Mouse (Mus musculus): ENCODE measurements around the gene Apc2. TPM values are rescaled to one million over a fixed set of nuclear protein-coding genes. Genes with fewer than 3 reads are reported as not detected.

Apc2 gene
- polyA plus RNA-seq, 1 experiment from 2014 or later: 8.7 TPM

- Histone ChIP-seq H3K9ac (replicated peaks; ENCODE audit: low read depth, low read length) (no peak overlapping the region), H3K27ac (ENCODE audit: low read length) (no peak overlapping the region), H3K9me3 (ENCODE audit: control insufficient read depth, low read depth, low read length) (no peaks in the 10 kb centered on the region), H3K36me3 (ENCODE audit: control insufficient read depth, insufficient read depth, low read length) (no peaks in the 10 kb centered on the region), H3K4me1 (ENCODE audit: control insufficient read depth, insufficient read depth, low read length) (peaks cover 8% of the 10 kb centered on the region; the same call in 1 of the 2 replicates), H3K27me3 (ENCODE audit: control insufficient read depth, insufficient read depth, low read length) (peaks cover 45% of the 10 kb centered on the region), H3K4me2 (replicated peaks; ENCODE audit: low read depth, low read length) (no peak overlapping the region; the same call in 1 of the 2 replicates), H3K4me3 (ENCODE audit: low read depth, low read length) (no peak overlapping the region)
- 52% methylated on average over 5 of the region's 5 CpGs for WGBS
- no peak for ATAC-seq (ENCODE audit: insufficient number of reproducible peaks, insufficient read depth, low FRiP score, low read depth)
These were observed 6.2 kb downstream of the Apc2 start for GRCm38 (mm10) chr10:80302082-80302355.

GRCm38 (mm10) chr10:80302471-80302881 lies 6.7 kb downstream of the Apc2 start:
- 15% methylated on average over 9 of the region's 9 CpGs for WGBS
- H3K9ac ChIP-seq (replicated peaks; ENCODE audit: low read depth, low read length): no peak overlapping the region

GRCm38 (mm10) chr10:80304458-80304857 lies 8.7 kb downstream of the Apc2 start:
- Histone ChIP-seq H3K27me3 (ENCODE audit: control insufficient read depth, insufficient read depth, low read length) (peaks cover 31% of the 10 kb centered on the region), H3K36me3 (ENCODE audit: control insufficient read depth, insufficient read depth, low read length) (no peaks in the 10 kb centered on the region), H3K4me3 (ENCODE audit: low read depth, low read length) (no peak overlapping the region), H3K9me3 (ENCODE audit: control insufficient read depth, low read depth, low read length) (no peaks in the 10 kb centered on the region), H3K9ac (replicated peaks; ENCODE audit: low read depth, low read length) (no peak overlapping the region), H3K4me1 (ENCODE audit: control insufficient read depth, insufficient read depth, low read length) (peaks cover 8% of the 10 kb centered on the region; the same call in 1 of the 2 replicates), H3K27ac (ENCODE audit: low read length) (no peak overlapping the region), H3K4me2 (replicated peaks; ENCODE audit: low read depth, low read length) (no peak overlapping the region)
- ATAC-seq (ENCODE audit: insufficient number of reproducible peaks, insufficient read depth, low FRiP score, low read depth): no peak
- 25% methylated on average over 12 of the region's 12 CpGs for WGBS

More at GRCm38 (mm10) chr10:80302471-80302881, 6.7 kb downstream of the Apc2 start:
- Histone ChIP-seq H3K27ac (ENCODE audit: low read length) (no peak overlapping the region), H3K4me1 (ENCODE audit: control insufficient read depth, insufficient read depth, low read length) (peaks cover 8% of the 10 kb centered on the region; the same call in 1 of the 2 replicates), H3K4me3 (ENCODE audit: low read depth, low read length) (no peak overlapping the region), H3K36me3 (ENCODE audit: control insufficient read depth, insufficient read depth, low read length) (no peaks in the 10 kb centered on the region), H3K4me2 (replicated peaks; ENCODE audit: low read depth, low read length) (no peak overlapping the region; the same call in 1 of the 2 replicates), H3K9me3 (ENCODE audit: control insufficient read depth, low read depth, low read length) (no peaks in the 10 kb centered on the region), H3K27me3 (ENCODE audit: control insufficient read depth, insufficient read depth, low read length) (peaks cover 45% of the 10 kb centered on the region)
- ATAC-seq (ENCODE audit: insufficient number of reproducible peaks, insufficient read depth, low FRiP score, low read depth): 0 out of 2 replicates have a peak, but pooled peaks have one; percentile 7

- no peak overlapping the region for H3K4me3 ChIP-seq (ENCODE audit: low read depth, low read length)
These were observed 9.1 kb downstream of the Apc2 start for GRCm38 (mm10) chr10:80304862-80305261.

GRCm38 (mm10) chr10:80311560-80311959 lies 15.8 kb downstream of the Apc2 start:
- no peak overlapping the region for H3K4me3 ChIP-seq (ENCODE audit: low read depth, low read length)
- no peak overlapping the region for H3K4me2 ChIP-seq (replicated peaks; ENCODE audit: low read depth, low read length)
- H3K9me3 ChIP-seq (ENCODE audit: control insufficient read depth, low read depth, low read length): no peaks in the 10 kb centered on the region
- H3K27ac ChIP-seq (ENCODE audit: low read length): no peak overlapping the region
- no peak overlapping the region for H3K9ac ChIP-seq (replicated peaks; ENCODE audit: low read depth, low read length)
- H3K27me3 ChIP-seq (ENCODE audit: control insufficient read depth, insufficient read depth, low read length): peaks cover 51% of the 10 kb centered on the region
- no peak for ATAC-seq (ENCODE audit: insufficient number of reproducible peaks, insufficient read depth, low FRiP score, low read depth)
- H3K36me3 ChIP-seq (ENCODE audit: control insufficient read depth, insufficient read depth, low read length): no peaks in the 10 kb centered on the region
- 79% methylated on average over 16 of the region's 16 CpGs for WGBS
- peaks cover 12% of the 10 kb centered on the region for H3K4me1 ChIP-seq (ENCODE audit: control insufficient read depth, insufficient read depth, low read length)

More at GRCm38 (mm10) chr10:80304862-80305261, 9.1 kb downstream of the Apc2 start:
- peaks cover 8% of the 10 kb centered on the region; the same call in 1 of the 2 replicates for H3K4me1 ChIP-seq (ENCODE audit: control insufficient read depth, insufficient read depth, low read length)
- no peaks in the 10 kb centered on the region for H3K9me3 ChIP-seq (ENCODE audit: control insufficient read depth, low read depth, low read length)
- no peak overlapping the region for H3K4me2 ChIP-seq (replicated peaks; ENCODE audit: low read depth, low read length)
- 9% methylated on average over 25 of the region's 25 CpGs for WGBS
- H3K27ac ChIP-seq (ENCODE audit: low read length): no peak overlapping the region
- no peak overlapping the region for H3K9ac ChIP-seq (replicated peaks; ENCODE audit: low read depth, low read length)
- peak; percentile 24; the same call in 1 of the 2 replicates for ATAC-seq (ENCODE audit: insufficient number of reproducible peaks, insufficient read depth, low FRiP score, low read depth)
- no peaks in the 10 kb centered on the region for H3K36me3 ChIP-seq (ENCODE audit: control insufficient read depth, insufficient read depth, low read length)
- peaks cover 27% of the 10 kb centered on the region for H3K27me3 ChIP-seq (ENCODE audit: control insufficient read depth, insufficient read depth, low read length)

- H3K4me1 ChIP-seq (ENCODE audit: control insufficient read depth, insufficient read depth, low read length): peaks cover 12% of the 10 kb centered on the region
- H3K4me3 ChIP-seq (ENCODE audit: low read depth, low read length): no peak overlapping the region
- no peaks in the 10 kb centered on the region for H3K9me3 ChIP-seq (ENCODE audit: control insufficient read depth, low read depth, low read length)
- no peaks in the 10 kb centered on the region for H3K36me3 ChIP-seq (ENCODE audit: control insufficient read depth, insufficient read depth, low read length)
- H3K27ac ChIP-seq (ENCODE audit: low read length): no peak overlapping the region
- 62% methylated on average over 54 of the region's 54 CpGs for WGBS
- ATAC-seq (ENCODE audit: insufficient number of reproducible peaks, insufficient read depth, low FRiP score, low read depth): no peak
- H3K27me3 ChIP-seq (ENCODE audit: control insufficient read depth, insufficient read depth, low read length): peaks cover 57% of the 10 kb centered on the region
- no peak overlapping the region for H3K4me2 ChIP-seq (replicated peaks; ENCODE audit: low read depth, low read length)
- H3K9ac ChIP-seq (replicated peaks; ENCODE audit: low read depth, low read length): no peak overlapping the region
These were observed 17.1 kb downstream of the Apc2 start for GRCm38 (mm10) chr10:80312586-80313504.

- H3K4me2 ChIP-seq (replicated peaks; ENCODE audit: low read depth, low read length): 0 out of 2 replicates have a peak overlapping the region, but pooled peaks have one; percentile 10
- no peak overlapping the region for H3K27ac ChIP-seq (ENCODE audit: low read length)
- peaks cover 12% of the 10 kb centered on the region for H3K4me1 ChIP-seq (ENCODE audit: control insufficient read depth, insufficient read depth, low read length)
- 0 out of 2 replicates have a peak overlapping the region, but pooled peaks have one; percentile 4 for H3K9ac ChIP-seq (replicated peaks; ENCODE audit: low read depth, low read length)
- no peak overlapping the region for H3K4me3 ChIP-seq (ENCODE audit: low read depth, low read length)
- peaks cover 57% of the 10 kb centered on the region for H3K27me3 ChIP-seq (ENCODE audit: control insufficient read depth, insufficient read depth, low read length)
- H3K36me3 ChIP-seq (ENCODE audit: control insufficient read depth, insufficient read depth, low read length): no peaks in the 10 kb centered on the region
- no peaks in the 10 kb centered on the region for H3K9me3 ChIP-seq (ENCODE audit: control insufficient read depth, low read depth, low read length)
- WGBS: 41% methylated on average over 20 of the region's 20 CpGs
- ATAC-seq (ENCODE audit: insufficient number of reproducible peaks, insufficient read depth, low FRiP score, low read depth): no peak
These were observed 17.9 kb downstream of the Apc2 start for GRCm38 (mm10) chr10:80313627-80314201.

- WGBS: 52% methylated on average over 16 of the region's 16 CpGs
- no peaks in the 10 kb centered on the region for H3K9me3 ChIP-seq (ENCODE audit: control insufficient read depth, low read depth, low read length)
- H3K9ac ChIP-seq (replicated peaks; ENCODE audit: low read depth, low read length): no peak overlapping the region
- no peak for ATAC-seq (ENCODE audit: insufficient number of reproducible peaks, insufficient read depth, low FRiP score, low read depth)
- peaks cover 57% of the 10 kb centered on the region for H3K27me3 ChIP-seq (ENCODE audit: control insufficient read depth, insufficient read depth, low read length)
- no peak overlapping the region for H3K27ac ChIP-seq (ENCODE audit: low read length)
- no peak overlapping the region for H3K4me2 ChIP-seq (replicated peaks; ENCODE audit: low read depth, low read length)
- H3K36me3 ChIP-seq (ENCODE audit: control insufficient read depth, insufficient read depth, low read length): no peaks in the 10 kb centered on the region
- no peak overlapping the region for H3K4me3 ChIP-seq (ENCODE audit: low read depth, low read length)
- peaks cover 17% of the 10 kb centered on the region for H3K4me1 ChIP-seq (ENCODE audit: control insufficient read depth, insufficient read depth, low read length)
These were observed 18.8 kb downstream of the Apc2 start for GRCm38 (mm10) chr10:80314494-80315001.
